Mouse (Mus musculus) kidney, adult 8-10 months (tissue): ENCODE data around the gene P2rx3.

Experiments
- DNase-seq, 2 experiments: peaks; one replicate each; pipeline ENCODE4 v3.0.0; 2022

The P2rx3 gene

DNA sequence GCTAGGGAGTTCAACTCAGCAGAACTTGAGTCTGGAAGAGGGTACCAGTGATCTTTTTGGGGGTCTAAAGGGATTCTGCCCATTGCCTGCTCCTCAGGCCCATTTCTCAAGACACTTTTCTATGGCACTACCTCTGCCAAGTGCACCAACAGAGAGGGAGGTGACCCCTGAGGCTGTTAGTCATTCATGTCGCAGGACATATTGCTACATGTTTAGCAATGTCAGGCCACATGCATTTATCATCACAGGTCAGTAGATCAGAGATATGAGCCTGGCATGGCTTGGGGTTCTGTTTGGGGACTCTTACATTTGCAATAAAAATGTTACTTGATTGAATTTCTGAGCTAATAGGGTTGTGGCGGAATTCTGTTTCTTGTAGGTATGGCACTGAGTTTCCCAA, 61.7 kb downstream of the P2rx3 start:
- no peak for DNase-seq

- no peak for DNase-seq
Observed at GRCm38 (mm10) chr2:84967318-84967991, 69.8 kb downstream of the P2rx3 start.

DNA sequence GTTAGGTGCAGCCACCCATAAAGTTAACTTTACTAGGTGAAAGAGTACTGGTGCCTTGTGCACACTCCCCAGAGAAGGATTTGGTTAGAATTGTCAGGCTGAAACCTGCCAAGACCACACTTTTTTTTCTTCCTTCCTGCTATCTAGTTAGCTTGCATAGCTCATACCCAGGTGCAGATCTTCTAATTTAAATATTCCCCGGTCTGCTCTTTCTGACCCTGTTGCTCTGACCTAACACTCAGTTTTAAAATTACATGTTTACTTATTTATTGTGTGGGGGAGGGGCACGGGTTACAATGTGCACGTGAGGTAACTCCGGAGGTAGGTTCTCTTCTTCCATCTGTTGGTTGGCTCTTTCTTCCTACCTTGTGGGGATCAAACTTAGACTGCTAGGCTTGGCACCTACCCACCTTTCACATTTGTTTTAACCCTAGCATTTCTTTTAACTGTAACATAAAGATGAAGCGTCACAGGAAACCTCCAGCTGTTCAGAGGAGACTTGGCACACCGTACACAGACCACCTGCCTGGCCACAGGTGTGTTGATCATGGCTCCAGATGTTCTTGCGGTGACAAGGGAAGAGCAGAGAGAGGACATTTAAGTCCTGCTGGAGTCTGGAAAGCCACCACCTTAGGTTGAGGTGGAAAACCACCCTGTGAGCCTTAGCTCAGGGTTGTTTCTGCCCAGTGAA, 73.0 kb downstream of the P2rx3 start:
- DNase-seq = no peak

GRCm38 (mm10) chr2:84962906-84963507, 74.3 kb downstream of the P2rx3 start:
- no peak for DNase-seq

DNA sequence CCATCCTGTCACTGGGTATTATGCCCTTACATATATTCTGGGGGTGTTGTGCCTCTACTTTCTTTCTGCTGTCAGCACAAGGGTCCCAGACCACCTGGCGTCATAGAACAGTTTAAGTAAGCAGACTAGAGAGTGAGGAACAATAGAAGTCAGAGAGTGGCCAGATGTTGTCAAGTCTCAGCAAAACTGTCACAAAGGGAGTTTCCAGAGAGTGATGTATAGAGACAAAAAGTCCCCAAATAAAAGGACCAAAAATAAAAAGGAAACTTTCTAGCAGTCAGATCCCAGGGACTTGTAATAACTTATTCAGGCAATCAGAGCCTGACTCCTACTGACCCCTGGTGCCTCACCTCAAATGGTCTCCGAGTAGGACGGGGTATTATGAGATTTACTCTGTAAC, 75.4 kb downstream of the P2rx3 start:
- DNase-seq = no peak

- DNase-seq = peak; percentile 63 to 73
Observed at GRCm38 (mm10) chr2:84961300-84961699, 76.0 kb downstream of the P2rx3 start.

- DNase-seq = no peak
Observed at GRCm38 (mm10) chr2:84958588-84959264, 78.5 kb downstream of the P2rx3 start.

- peak; percentile 18 to 46 for DNase-seq
Observed at GRCm38 (mm10) chr2:84956274-84956673, 81.0 kb downstream of the P2rx3 start.

- no peak for DNase-seq
Observed at GRCm38 (mm10) chr2:84955435-84955834, 81.8 kb downstream of the P2rx3 start.

- DNase-seq = no peak
Observed at GRCm38 (mm10) chr2:84952693-84953092, 84.6 kb downstream of the P2rx3 start.

DNA sequence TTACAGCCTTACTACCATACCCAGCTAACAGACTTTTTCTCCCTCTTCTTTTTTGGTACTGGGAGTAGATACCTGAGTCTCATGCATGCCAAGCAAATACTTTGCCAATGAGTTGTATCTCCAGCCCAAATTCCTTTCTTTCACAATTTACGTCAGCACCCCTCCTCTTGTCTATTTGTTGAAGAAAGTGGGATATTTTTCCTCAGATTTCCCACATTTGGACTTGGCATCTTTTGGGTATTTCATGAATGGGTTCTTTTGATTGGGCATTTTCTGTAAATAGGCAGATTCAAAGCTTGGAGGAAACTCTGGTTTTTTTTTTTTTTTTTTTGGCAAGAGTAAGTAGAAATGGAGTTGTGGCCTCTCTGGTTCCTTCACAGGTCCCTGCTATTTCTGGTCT, 85.0 kb downstream of the P2rx3 start:
- DNase-seq = no peak

DNA sequence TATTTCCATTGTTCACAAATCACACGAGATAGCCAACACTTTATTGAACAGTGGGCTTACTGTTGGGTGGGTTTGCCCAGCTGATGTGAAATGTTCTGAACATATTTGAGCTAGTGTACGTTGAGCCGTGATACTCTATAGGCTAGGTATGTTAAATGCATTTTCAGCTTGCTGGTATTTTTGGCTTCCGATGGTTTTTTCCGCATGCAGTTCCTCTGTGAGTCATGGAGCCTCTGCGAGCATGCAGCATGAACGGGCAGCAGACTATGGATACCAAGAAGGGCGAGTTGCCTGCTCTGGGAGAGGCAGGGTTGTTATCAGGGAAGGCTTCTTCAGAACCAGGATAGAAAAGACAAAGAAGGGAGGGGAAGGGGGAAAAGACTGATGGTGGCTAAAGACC, 86.2 kb downstream of the P2rx3 start:
- DNase-seq = no peak

DNA sequence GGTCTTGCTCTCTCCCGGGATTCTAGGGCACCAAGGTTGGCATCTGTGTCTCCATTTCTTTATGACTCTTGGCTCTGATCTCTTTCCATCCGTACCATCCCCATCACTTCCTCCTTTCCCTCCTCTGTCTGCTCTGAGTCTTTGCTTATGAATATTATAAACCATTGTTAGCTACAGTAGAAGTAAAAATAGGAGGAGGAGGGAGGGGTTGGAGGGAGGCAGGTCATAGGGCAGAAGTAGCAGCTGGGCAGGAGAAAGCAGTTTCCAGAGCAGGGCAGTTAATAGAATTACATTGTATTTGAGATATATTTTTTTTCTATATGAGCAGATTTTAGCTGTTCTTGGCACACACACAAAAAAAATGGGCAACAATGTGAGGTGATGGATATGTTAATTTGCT, 88.5 kb downstream of the P2rx3 start:
- DNase-seq = no peak
